Mouse (Mus musculus) ES-CJ7 (cell line): ENCODE results near the gene Nkpd1.

ENCODE experiments used
- DNase-seq: peaks from one replicate; pipeline ENCODE4 v3.0.0; 2011; ENCODE audit warnings: low read depth, low spot score

Nkpd1 gene

GRCm38 (mm10) chr7:19517652-19518365, at the start of gene Nkpd1:
Gene Nkpd1, plus strand, starts transcription at chr7:19517838.
- DNase-seq: peak; percentile 42

GRCm38 (mm10) chr7:19468279-19468678, 49.4 kb upstream of the Nkpd1 start:
- no peak for DNase-seq

- DNase-seq: no peak
These were observed 48.2 kb upstream of the Nkpd1 start for GRCm38 (mm10) chr7:19469404-19469803.

GRCm38 (mm10) chr7:19470308-19470707, 47.3 kb upstream of the Nkpd1 start:
- DNase-seq: peak; percentile 45

GRCm38 (mm10) chr7:19472403-19472802, 45.2 kb upstream of the Nkpd1 start:
- DNase-seq: no peak

GRCm38 (mm10) chr7:19473875-19474443, 43.7 kb upstream of the Nkpd1 start:
- peak; percentile 69 for DNase-seq

GRCm38 (mm10) chr7:19477084-19477483, 40.6 kb upstream of the Nkpd1 start:
- no peak for DNase-seq

GRCm38 (mm10) chr7:19477624-19478384, 39.8 kb upstream of the Nkpd1 start:
- no peak for DNase-seq

GRCm38 (mm10) chr7:19483281-19483680, 34.4 kb upstream of the Nkpd1 start:
- DNase-seq: no peak

- DNase-seq: no peak
These were observed 32.1 kb upstream of the Nkpd1 start for GRCm38 (mm10) chr7:19485488-19485887.

GRCm38 (mm10) chr7:19486549-19486948, 31.1 kb upstream of the Nkpd1 start:
- no peak for DNase-seq

- DNase-seq: no peak
These were observed 28.1 kb upstream of the Nkpd1 start for GRCm38 (mm10) chr7:19489525-19489924.

GRCm38 (mm10) chr7:19491731-19492130, 25.9 kb upstream of the Nkpd1 start:
- DNase-seq: no peak

- DNase-seq: no peak
These were observed 22.7 kb upstream of the Nkpd1 start for GRCm38 (mm10) chr7:19494751-19495474.

- DNase-seq: no peak
These were observed 22.0 kb upstream of the Nkpd1 start for GRCm38 (mm10) chr7:19495521-19496213.

- no peak for DNase-seq
These were observed 21.5 kb upstream of the Nkpd1 start for GRCm38 (mm10) chr7:19496214-19496555.

- no peak for DNase-seq
These were observed 19.3 kb upstream of the Nkpd1 start for GRCm38 (mm10) chr7:19498326-19498725.

GRCm38 (mm10) chr7:19500420-19501363, 16.9 kb upstream of the Nkpd1 start:
- no peak for DNase-seq

- DNase-seq: no peak
These were observed 16.0 kb upstream of the Nkpd1 start for GRCm38 (mm10) chr7:19501658-19502057.

- peak; percentile 63 for DNase-seq
These were observed 14.1 kb upstream of the Nkpd1 start for GRCm38 (mm10) chr7:19503481-19504068.
